Mouse (Mus musculus) G1E (cell line): ENCODE results near the gene Zfp507. TPM values are rescaled to one million over a fixed set of nuclear protein-coding genes. Genes with fewer than 3 reads are reported as not detected.

ENCODE experiments used
- ATAC-seq: 2 replicates; pipeline ENCODE4 v1.8.0; 2016; ENCODE audit warnings: mild to moderate bottlenecking; ENCODE audit not compliant: insufficient number of reproducible peaks, poor library complexity, low FRiP score, severe bottlenecking; ENCODE audit errors: extremely low read depth
- DNase-seq: peaks from one replicate; pipeline ENCODE4 v3.0.0; 2012; ENCODE audit warnings: low spot score
- H3K27me3 ChIP-seq: 2 replicates; pipeline ENCODE4 v1.6.1; 2012; ENCODE audit warnings: mild to moderate bottlenecking, low read length, inconsistent platforms; ENCODE audit not compliant: insufficient read depth
- H3K36me3 ChIP-seq: replicated peaks from 2 replicates; pipeline ENCODE3; 2012; ENCODE audit warnings: mild to moderate bottlenecking, inconsistent platforms
- H3K4me1 ChIP-seq: 2 replicates; pipeline ENCODE4 v1.6.1; 2012; ENCODE audit warnings: low read depth, low read length, inconsistent platforms, mixed read lengths; ENCODE audit not compliant: insufficient read depth
- H3K4me3 ChIP-seq: 2 replicates; pipeline ENCODE4 v1.5.1; 2012; ENCODE audit warnings: low read depth, mild to moderate bottlenecking, inconsistent platforms, low read length, moderate library complexity, mixed read lengths
- H3K9me3 ChIP-seq: replicated peaks from 2 replicates; pipeline ENCODE4 v1.6.1; 2012; ENCODE audit warnings: inconsistent platforms
- CTCF ChIP-seq: IDR thresholded peaks from 2 replicates; pipeline ENCODE4 v1.5.1; 2012; ENCODE audit warnings: low read depth, low read length, inconsistent platforms, mixed read lengths
- GATA1 ChIP-seq: IDR thresholded peaks from 2 replicates; pipeline ENCODE4 v1.6.1; 2012; ENCODE audit warnings: borderline replicate concordance, low read length, inconsistent platforms, mixed read lengths
- GATA2 ChIP-seq: IDR thresholded peaks from 2 replicates; pipeline ENCODE4 v1.6.1; 2012; ENCODE audit warnings: low read depth, low read length, inconsistent platforms, borderline replicate concordance
- POLR2AphosphoS5 ChIP-seq: IDR thresholded peaks from 2 replicates; pipeline ENCODE4 v1.6.1; 2012; ENCODE audit warnings: low read depth, low read length, inconsistent platforms; ENCODE audit not compliant: insufficient replicate concordance
- TAL1 ChIP-seq: conservative IDR thresholded peaks from 2 replicates; pipeline ENCODE4 v1.6.1; 2012; ENCODE audit warnings: low read depth, low read length, inconsistent platforms, mixed read lengths
- polyA plus RNA-seq: library from polyadenylated mRNA; stranded (reverse); fragments of >175 nt; gene quantifications from 2 replicates; pipeline ENCODE4 v1.2.3, GENCODE M21; 2012
- total RNA-seq, 2 experiments: library from RNA; stranded (forward) in 1 of 2; stranded (reverse) in 1 of 2; fragments of 200-1000 nt in 1 of 2; fragments of >200 nt in 1 of 2; fragmentation: Nextera tagmentation in 1 of 2; gene quantifications; 2 replicates each; pipeline ENCODE4 v1.2.3; 2014 to 2017

Zfp507 gene
- total and polyA plus RNA-seq, 3 experiments: 8.9 to 48.1 (median 38.4) TPM

DNA sequence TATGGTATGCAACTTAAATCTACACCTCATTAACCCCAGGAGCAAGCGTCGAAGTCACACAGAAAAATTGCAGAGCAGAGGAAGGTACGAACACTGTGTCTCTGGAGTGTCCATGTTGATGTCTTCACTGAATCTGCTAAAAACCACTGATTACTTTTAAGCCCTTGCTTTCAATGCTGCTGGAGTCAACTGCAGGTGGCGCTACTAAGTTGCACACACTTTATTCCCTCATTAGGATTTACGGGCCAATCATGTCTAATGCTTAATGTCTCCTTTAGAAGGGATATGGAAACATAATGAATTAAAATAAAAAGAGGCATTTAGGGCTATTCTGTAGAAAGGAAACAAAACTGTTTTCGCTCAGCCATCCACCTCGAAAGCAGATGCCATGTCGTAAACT is 12.6 kb downstream of the Zfp507 start:
- DNase-seq (no peak), ATAC-seq (no peak)
- no peaks in the 10 kb centered on the region for H3K9me3 ChIP-seq
- TF ChIP-seq GATA1 (no peak), POLR2AphosphoS5 (no peak), CTCF (no peak), TAL1 (no peak), GATA2 (no peak)
- H3K36me3 ChIP-seq: peaks cover 93% of the 10 kb centered on the region
- H3K4me3 ChIP-seq: no peak overlapping the region
- peaks cover 38% of the 10 kb centered on the region for H3K4me1 ChIP-seq
- H3K27me3 ChIP-seq: no peaks in the 10 kb centered on the region

DNA sequence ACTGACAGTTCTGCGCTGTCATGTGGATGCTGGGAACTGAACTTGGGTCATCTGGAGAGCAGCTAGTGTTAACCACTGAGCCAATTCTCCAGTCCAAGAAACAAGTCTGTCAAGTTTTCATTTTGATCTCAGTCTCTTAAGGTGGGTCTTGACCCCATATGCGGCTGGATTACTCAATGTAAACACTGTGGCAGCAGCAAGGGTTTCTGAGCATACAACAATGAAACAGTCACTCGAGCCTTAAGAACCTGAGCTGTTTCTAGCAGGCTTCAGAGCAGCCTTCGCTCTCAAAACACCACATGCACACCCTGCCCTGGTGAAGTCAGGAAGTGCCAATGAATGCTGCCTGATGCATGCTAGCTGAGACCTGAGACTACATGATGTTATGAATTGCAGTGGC is 17.2 kb downstream of the Zfp507 start:
- TF ChIP-seq TAL1 (no peak), POLR2AphosphoS5 (no peak), CTCF (no peak)
- no peaks in the 10 kb centered on the region for H3K9me3 ChIP-seq
- no peaks in the 10 kb centered on the region for H3K27me3 ChIP-seq
- H3K4me1 ChIP-seq: peaks cover 5% of the 10 kb centered on the region; the same call in 1 of the 2 replicates
- H3K4me3 ChIP-seq: no peak overlapping the region
- ATAC-seq (no peak), DNase-seq (no peak)
- H3K36me3 ChIP-seq: peaks cover 91% of the 10 kb centered on the region

DNA sequence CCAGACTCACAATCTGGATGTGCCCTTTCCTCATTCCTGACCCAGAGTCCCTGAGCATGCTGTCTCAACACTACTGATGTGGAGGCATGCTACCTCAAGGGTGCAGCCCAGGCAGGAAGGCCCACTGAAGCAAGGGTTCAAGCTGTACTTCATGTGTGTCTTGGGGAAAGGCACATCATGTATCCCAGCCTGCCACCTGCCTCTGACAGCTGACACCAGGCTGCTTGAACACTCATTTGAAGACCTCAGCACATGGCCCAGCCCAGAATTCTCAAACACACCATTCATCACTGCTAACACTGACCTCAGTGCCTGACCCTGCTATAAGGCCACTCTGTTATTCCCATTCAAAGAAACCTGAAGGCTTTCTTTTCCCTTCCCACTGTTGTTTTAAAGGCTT is 20.6 kb downstream of the Zfp507 start:
- Histone ChIP-seq H3K9me3 (no peaks in the 10 kb centered on the region), H3K36me3 (peaks cover 87% of the 10 kb centered on the region), H3K4me1 (no peaks in the 10 kb centered on the region), H3K27me3 (no peaks in the 10 kb centered on the region), H3K4me3 (no peak overlapping the region)
- no peak for TF ChIP-seq GATA2
- no peak for TF ChIP-seq POLR2AphosphoS5
- TF ChIP-seq TAL1: no peak
- TF ChIP-seq GATA1: no peak
- no peak for TF ChIP-seq CTCF
- no peak for ATAC-seq
- DNase-seq: no peak

DNA sequence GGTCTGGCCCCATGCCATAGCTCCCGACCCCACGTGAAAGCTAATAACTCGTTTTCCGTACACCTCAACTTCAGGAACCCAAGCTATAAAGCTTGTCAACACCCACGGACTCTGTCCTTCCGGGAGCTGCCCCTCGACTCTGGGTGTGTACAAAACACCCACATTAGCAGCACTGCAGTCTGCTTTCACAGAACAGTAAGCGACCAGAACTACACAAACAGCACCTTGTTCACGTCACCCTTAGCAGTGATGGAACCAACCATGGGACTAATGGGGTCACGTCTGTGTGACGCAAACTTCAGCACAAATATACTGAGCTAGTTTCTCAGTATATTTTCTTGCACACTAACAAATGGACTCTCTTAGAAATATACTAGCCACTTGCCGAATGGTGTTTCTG is 28.7 kb downstream of the Zfp507 start:
- Histone ChIP-seq H3K4me3 (no peak overlapping the region), H3K27me3 (no peaks in the 10 kb centered on the region), H3K9me3 (no peaks in the 10 kb centered on the region), H3K4me1 (no peaks in the 10 kb centered on the region), H3K36me3 (peaks cover 84% of the 10 kb centered on the region)
- ATAC-seq: no peak
- TF ChIP-seq CTCF (no peak), GATA1 (no peak), TAL1 (no peak), POLR2AphosphoS5 (no peak), GATA2 (no peak)
- DNase-seq: no peak

DNA sequence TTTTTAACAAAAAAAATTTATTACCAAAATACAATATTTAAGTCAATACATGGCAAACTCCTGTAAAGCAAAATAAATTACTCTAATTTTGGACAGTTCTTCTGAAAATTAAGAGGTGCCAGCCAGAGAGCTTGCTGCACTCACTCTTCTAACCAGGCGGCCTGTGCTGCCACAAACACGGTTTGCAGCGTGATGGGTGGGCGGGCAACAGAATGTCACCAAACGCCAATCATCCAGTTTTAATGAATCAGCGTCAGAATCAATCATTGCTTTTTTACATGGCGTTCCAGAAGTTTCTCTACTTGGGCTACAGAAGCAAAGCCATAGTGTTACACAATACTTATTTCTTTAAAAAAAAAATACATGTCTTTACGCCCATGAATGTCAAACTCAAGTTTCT is 30.5 kb downstream of the Zfp507 start:
- Histone ChIP-seq H3K27me3 (no peaks in the 10 kb centered on the region), H3K4me3 (no peak overlapping the region), H3K9me3 (no peaks in the 10 kb centered on the region), H3K4me1 (no peaks in the 10 kb centered on the region), H3K36me3 (peaks cover 70% of the 10 kb centered on the region)
- ATAC-seq (no peak), DNase-seq (no peak)
- TF ChIP-seq GATA1 (no peak), GATA2 (no peak)

DNA sequence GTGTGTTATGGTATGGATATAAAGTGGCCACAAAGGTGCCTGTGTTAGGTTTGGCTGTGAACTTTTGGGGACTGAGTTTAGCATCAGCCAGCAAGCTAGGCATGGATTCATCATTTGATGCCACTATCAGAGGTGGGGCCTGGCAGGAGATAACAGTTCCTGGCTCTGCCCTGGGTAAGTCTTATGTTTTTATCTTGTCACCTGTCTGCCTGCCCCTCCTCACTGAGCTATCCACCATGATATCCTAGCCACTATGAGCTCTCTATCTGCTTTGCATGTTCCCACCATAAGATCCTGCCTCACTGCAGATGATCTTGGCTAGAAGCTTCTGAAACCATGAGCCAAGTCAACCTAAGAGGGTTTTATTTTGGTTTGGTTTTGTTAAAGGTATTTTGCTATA is 31.7 kb downstream of the Zfp507 start:
- Histone ChIP-seq H3K4me1 (no peaks in the 10 kb centered on the region), H3K36me3 (peaks cover 59% of the 10 kb centered on the region), H3K9me3 (no peaks in the 10 kb centered on the region), H3K27me3 (no peaks in the 10 kb centered on the region), H3K4me3 (no peak overlapping the region)
- TF ChIP-seq CTCF (no peak), GATA1 (no peak), GATA2 (no peak), TAL1 (no peak), POLR2AphosphoS5 (no peak)
- ATAC-seq: peak; percentile 15; the same call in 1 of the 2 replicates
- no peak for DNase-seq

DNA sequence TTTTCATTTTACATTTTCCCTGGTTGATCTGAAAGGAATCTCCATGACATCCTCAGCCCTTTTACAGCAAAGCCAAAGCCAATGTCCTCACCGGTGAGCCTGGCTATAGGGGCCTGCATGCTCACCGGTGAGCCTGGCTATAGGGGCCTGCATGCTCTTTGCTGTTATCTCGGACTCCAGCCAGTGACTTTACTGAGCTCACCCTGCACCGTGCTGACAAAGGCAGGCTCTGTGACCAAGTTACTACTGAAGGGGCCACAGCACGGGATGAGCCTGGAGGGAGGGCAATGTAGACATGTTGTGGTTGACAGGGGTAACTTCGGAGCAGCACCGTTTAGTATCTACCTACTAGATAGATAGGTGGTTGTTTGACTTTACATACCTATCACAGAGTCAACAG is 32.7 kb downstream of the Zfp507 start:
- no peak for DNase-seq
- Histone ChIP-seq H3K4me1 (no peaks in the 10 kb centered on the region), H3K9me3 (no peaks in the 10 kb centered on the region), H3K27me3 (no peaks in the 10 kb centered on the region), H3K36me3 (peaks cover 50% of the 10 kb centered on the region), H3K4me3 (no peak overlapping the region)
- no peak for ATAC-seq
- TF ChIP-seq POLR2AphosphoS5 (no peak), GATA2 (no peak), GATA1 (no peak), TAL1 (no peak), CTCF (no peak)
